Mouse (Mus musculus): ENCODE results near the gene 1700057G04Rik. TPM values are rescaled to one million over a fixed set of nuclear protein-coding genes. Genes with fewer than 3 reads are reported as not detected.

1700057G04Rik gene
- not detected for polyA plus RNA-seq (2017; shearing (Covaris generic))

GRCm38 (mm10) chr9:92309077-92309476 is at the start of gene 1700057G04Rik:
1700057G04Rik (plus strand) TSS chr9:92309377.

GRCm38 (mm10) chr9:92275486-92276207 is 33.5 kb upstream of the 1700057G04Rik start, which contains the start of gene Plscr2:
Plscr2 (plus strand) TSS chr9:92275602.

Other genes starting within 250 kb of the 1700057G04Rik start
- gene Plscr5, start 116.4 kb upstream of the 1700057G04Rik start, polyA plus RNA-seq (2017; shearing (Covaris generic)), result not detected
- 71.1 TPM for gene Plscr1, start 59.6 kb upstream of the 1700057G04Rik start, polyA plus RNA-seq (2017; shearing (Covaris generic))
- gene Plscr2, start 33.8 kb upstream of the 1700057G04Rik start, polyA plus RNA-seq (2017; shearing (Covaris generic)), result 0.56 TPM
- 1.4 TPM for gene Plscr4, start 148.0 kb downstream of the 1700057G04Rik start, polyA plus RNA-seq (2017; shearing (Covaris generic))
- 0.91 TPM for gene Plod2, start 232.8 kb downstream of the 1700057G04Rik start, polyA plus RNA-seq (2017; shearing (Covaris generic))